9 mouse cellular contexts compared by ENCODE assay signal in the genomic region with DNA sequence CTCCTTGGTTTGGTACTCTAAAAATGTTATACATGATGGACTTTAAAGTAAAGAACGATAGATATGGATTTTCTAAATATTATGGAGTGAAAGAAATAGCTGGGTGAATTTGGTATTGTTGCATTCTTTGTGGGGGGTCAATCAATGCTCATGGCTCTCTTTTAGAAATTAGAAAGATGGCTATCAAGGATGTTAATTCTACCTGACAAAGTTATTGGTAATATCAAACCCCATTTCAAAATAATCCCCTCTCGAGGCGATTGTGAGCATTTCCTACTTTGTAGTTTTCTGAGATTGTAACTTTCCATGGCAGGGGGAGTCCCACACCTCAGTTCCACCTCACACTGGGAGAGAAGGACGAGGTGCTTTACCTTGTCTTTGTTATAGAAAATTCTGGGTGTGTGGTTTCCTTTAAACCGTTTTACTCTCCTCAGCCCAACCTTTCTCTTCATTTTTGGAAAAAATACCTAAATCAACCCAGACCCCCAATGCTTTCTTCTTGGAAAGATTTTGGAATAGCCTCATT.
DNase-seq lines count a peak whose midpoint lies in the region; ATAC-seq and TF ChIP-seq lines count a peak whose summit lies in the region.
"Had no signal": no experiment of that assay in that cellular context is flagged by ENCODE, and none has a peak within 500 bp of the region (broad histone marks: within the 10 kb centered on the region; RNA-seq: fewer than 3 reads in every experiment).

No protein-coding gene starts in this region.

- H3K9me3 ChIP-seq in forebrain, postnatal 0 days (ENCODE audit: low read length) = no peaks in the 10 kb centered on the region
- no peaks in the 10 kb centered on the region for H3K9me3 ChIP-seq in midbrain, embryonic 10.5 days (replicated peaks)

- TF ChIP-seq POLR2A in heart, adult 2 months (IDR thresholded peaks at IDR 0.05; ENCODE audit: insufficient read depth, low read depth, low read length) = no peak

- no peak for TF ChIP-seq EP300 in heart, adult 2 months (IDR thresholded peaks at IDR 0.05; ENCODE audit: insufficient read depth, low read depth, low read length)

- ATAC-seq in forebrain, postnatal 0 days = no peak

- no peak overlapping the region; the same call in 1 of the 2 replicates for H3K9ac ChIP-seq in heart, adult 2 months (ENCODE audit: low read depth, low read length)
- H3K9ac ChIP-seq in forebrain, postnatal 0 days = peak overlapping the region; percentile 98

- intact Hi-C loops in heart, adult 2 months (cut with DNase I) = no loop called here
- intact Hi-C loops in heart, postnatal 10 days (cut with DNase I) = no loop called here

- peak overlapping the region; percentile 73 for H3K27ac ChIP-seq in heart, adult 2 months
- H3K27ac ChIP-seq in forebrain, postnatal 0 days (ENCODE audit: low read depth, low read length) = peak overlapping the region; percentile 99
- peak overlapping the region; percentile 97 for H3K27ac ChIP-seq in midbrain, embryonic 10.5 days (replicated peaks)

- 53% methylated on average over 5 of the region's 5 CpGs for WGBS in heart, adult 2 months
- WGBS in forebrain, postnatal 0 days = 3% methylated on average over 5 of the region's 5 CpGs
- 52% methylated on average over 5 of the region's 5 CpGs for WGBS in midbrain, embryonic 10.5 days

- DNase-seq in heart, adult 2 months = peak in 1 of 2 experiments; percentile 12
- DNase-seq in heart, postnatal 10 days = no peak
- DNase-seq in forebrain, postnatal 0 days = peak; percentile 66
- no peak for DNase-seq in midbrain, embryonic 10.5 days (ENCODE audit: low spot score)
- no peak for DNase-seq in adrenal gland, postnatal 25 days
- DNase-seq in spleen, postnatal 4 days (ENCODE audit: low spot score in 2 of 2) = no peak
- DNase-seq in thymus, postnatal 36 days = no peak
- DNase-seq: adrenal gland, adult 8-10 months had no signal

- H3K36me3 ChIP-seq in heart, adult 2 months (ENCODE audit: control insufficient read depth, insufficient read depth, low read length) = no peaks in the 10 kb centered on the region
- H3K36me3 ChIP-seq in C2C12 (ENCODE audit: control insufficient read depth, insufficient read depth) = peaks cover 54% of the 10 kb centered on the region
- peaks cover 14% of the 10 kb centered on the region; the same call in 1 of the 2 replicates for H3K36me3 ChIP-seq in forebrain, postnatal 0 days (ENCODE audit: insufficient read depth)
- H3K36me3 ChIP-seq in midbrain, embryonic 10.5 days = peaks cover 24% of the 10 kb centered on the region

- H3K79me2 ChIP-seq in heart, adult 2 months (replicated peaks; ENCODE audit: control insufficient read depth, insufficient read depth, low read length) = no peaks in the 10 kb centered on the region
- peaks cover 94% of the 10 kb centered on the region for H3K79me2 ChIP-seq in C2C12 (ENCODE audit: control insufficient read depth, insufficient read depth)

- no peak for TF ChIP-seq CTCF in heart, adult 2 months (IDR thresholded peaks at IDR 0.05)
- no peak for TF ChIP-seq CTCF in C2C12 (IDR thresholded peaks at IDR 0.05; ENCODE audit: control insufficient read depth, insufficient read depth, insufficient read length)
- TF ChIP-seq CTCF in forebrain, postnatal 0 days (IDR thresholded peaks at IDR 0.05; ENCODE audit: low read depth) = no peak

- H3K79me3 ChIP-seq in C2C12 (ENCODE audit: low read depth) = peaks cover 75% of the 10 kb centered on the region

- H3K4me3 ChIP-seq in heart, adult 2 months = peak overlapping the region; percentile 64
- peak overlapping the region; percentile 68 for H3K4me3 ChIP-seq in C2C12 (ENCODE audit: insufficient read depth, poor library complexity, severe bottlenecking)
- H3K4me3 ChIP-seq in forebrain, postnatal 0 days (ENCODE audit: low read depth, low read length) = peak overlapping the region; percentile 81
- H3K4me3 ChIP-seq in midbrain, embryonic 10.5 days = peak overlapping the region; percentile 80

- H3ac ChIP-seq in C2C12 (ENCODE audit: control insufficient read depth, insufficient read length, low read depth) = peak overlapping the region; percentile 72

- no peaks in the 10 kb centered on the region for H3K4me1 ChIP-seq in heart, adult 2 months (ENCODE audit: control insufficient read depth, insufficient read depth, low read length)
- peaks cover 6% of the 10 kb centered on the region; the same call in 1 of the 2 replicates for H3K4me1 ChIP-seq in forebrain, postnatal 0 days (ENCODE audit: insufficient read depth)
- peaks cover 71% of the 10 kb centered on the region for H3K4me1 ChIP-seq in midbrain, embryonic 10.5 days

- H3K4me2 ChIP-seq in forebrain, postnatal 0 days (ENCODE audit: low read depth) = peak overlapping the region; percentile 85

- H3K27me3 ChIP-seq in heart, adult 2 months (ENCODE audit: control insufficient read depth, insufficient read depth, low read length) = no peaks in the 10 kb centered on the region
- no peaks in the 10 kb centered on the region for H3K27me3 ChIP-seq in C2C12 (ENCODE audit: control insufficient read depth, insufficient read depth, insufficient read length)
- no peaks in the 10 kb centered on the region for H3K27me3 ChIP-seq in forebrain, postnatal 0 days (ENCODE audit: insufficient read depth, low read length)
- H3K27me3 ChIP-seq in midbrain, embryonic 10.5 days (ENCODE audit: low read depth, poor library complexity, severe bottlenecking) = no peaks in the 10 kb centered on the region

TF ChIP-seq in C2C12, 6 proteins besides CTCF, POLR2A, EP300 and RAD21:
- TF ChIP-seq CEBPB (IDR thresholded peaks at IDR 0.05; ENCODE audit: low read depth) (no peak), MYOD1 (IDR thresholded peaks at IDR 0.05; ENCODE audit: control insufficient read depth, insufficient read length, low read depth) (no peak), FOSL1 (IDR thresholded peaks at IDR 0.05; ENCODE audit: insufficient read depth, low read length, poor library complexity, severe bottlenecking) (no peak), MAX (IDR thresholded peaks at IDR 0.05) (no peak), USF1 (IDR thresholded peaks at IDR 0.05; ENCODE audit: low read depth) (no peak), MYOG (IDR thresholded peaks at IDR 0.05; ENCODE audit: control insufficient read depth, extremely low read depth, insufficient read length) (no peak)
TF ChIP-seq in C2C12: peak in this region for 0.
